Mouse (Mus musculus): Measurements from ENCODE around the gene Atr. TPM values are rescaled to one million over a fixed set of nuclear protein-coding genes. Genes with fewer than 3 reads are reported as not detected.
A peak's percentile ranks its signal among the peaks of the same experiment; 100 is the strongest.

The Atr gene
- polyA plus RNA-seq, 1 experiment from 2014 or later: 13.2 TPM

GRCm38 (mm10) chr9:95839424-95839823, 18.0 kb upstream of the Atr start:
- no peak overlapping the region for H3K4me2 ChIP-seq (replicated peaks)
- no peaks in the 10 kb centered on the region for H3K36me3 ChIP-seq
- H3K27ac ChIP-seq (replicated peaks): no peak overlapping the region
- no peak overlapping the region for H3K4me3 ChIP-seq (replicated peaks)
- no peak overlapping the region for H3K9ac ChIP-seq
- H3K27me3 ChIP-seq: peaks cover 11% of the 10 kb centered on the region
- H3K4me1 ChIP-seq: 0 out of 2 replicates have a peak, but pooled peaks cover under 1% of the 10 kb centered on the region
- no peak for ATAC-seq (ENCODE audit: insufficient number of reproducible peaks, low FRiP score, low TSS enrichment, low read depth)
- no peaks in the 10 kb centered on the region for H3K9me3 ChIP-seq (replicated peaks)
- 78% methylated on average over 3 of the region's 3 CpGs for WGBS

- Histone ChIP-seq H3K36me3 (no peaks in the 10 kb centered on the region), H3K4me2 (replicated peaks) (peak within 1 kb of the TSS; percentile 89), H3K4me3 (replicated peaks) (peak within 1 kb of the TSS; percentile 65), H3K27ac (replicated peaks) (no peak within 1 kb of the TSS), H3K9ac (peak within 1 kb of the TSS; percentile 16; the same call in 1 of the 2 replicates), H3K27me3 (peaks cover 11% of the 10 kb centered on the region), H3K4me1 (peaks cover 6% of the 10 kb centered on the region; the same call in 1 of the 2 replicates), H3K9me3 (replicated peaks) (no peaks in the 10 kb centered on the region)
- peak; percentile 89 for ATAC-seq (ENCODE audit: insufficient number of reproducible peaks, low FRiP score, low TSS enrichment, low read depth)
- under 1% methylated on average over 46 of the region's 46 CpGs for WGBS
Measured at GRCm38 (mm10) chr9:95844825-95845460, 12.5 kb upstream of the Atr start, which contains the start of gene Pls1. Pls1 (minus strand) TSS chr9:95845311.

GRCm38 (mm10) chr9:95845711-95846110, 11.7 kb upstream of the Atr start:
- no peak for ATAC-seq (ENCODE audit: insufficient number of reproducible peaks, low FRiP score, low TSS enrichment, low read depth)
- H3K9ac ChIP-seq: no peak overlapping the region
- H3K36me3 ChIP-seq: no peaks in the 10 kb centered on the region
- H3K27ac ChIP-seq (replicated peaks): no peak overlapping the region
- H3K9me3 ChIP-seq (replicated peaks): no peaks in the 10 kb centered on the region
- H3K27me3 ChIP-seq: peaks cover 11% of the 10 kb centered on the region
- 63% methylated on average over 4 of the region's 4 CpGs for WGBS
- H3K4me3 ChIP-seq (replicated peaks): no peak overlapping the region
- no peak overlapping the region; the same call in 1 of the 2 replicates for H3K4me2 ChIP-seq (replicated peaks)
- peaks cover 6% of the 10 kb centered on the region; the same call in 1 of the 2 replicates for H3K4me1 ChIP-seq

- Histone ChIP-seq H3K4me2 (replicated peaks) (no peak overlapping the region), H3K27me3 (no peaks in the 10 kb centered on the region), H3K27ac (replicated peaks) (no peak overlapping the region), H3K9me3 (replicated peaks) (no peaks in the 10 kb centered on the region), H3K4me1 (no peaks in the 10 kb centered on the region), H3K4me3 (replicated peaks) (no peak overlapping the region), H3K36me3 (no peaks in the 10 kb centered on the region), H3K9ac (no peak overlapping the region)
- ATAC-seq (ENCODE audit: insufficient number of reproducible peaks, low FRiP score, low TSS enrichment, low read depth): no peak
- 62% methylated on average over 11 of the region's 11 CpGs for WGBS
Measured at GRCm38 (mm10) chr9:95851671-95852070, 5.7 kb upstream of the Atr start.

- no peak for ATAC-seq (ENCODE audit: insufficient number of reproducible peaks, low FRiP score, low TSS enrichment, low read depth)
- Histone ChIP-seq H3K4me2 (replicated peaks) (no peak overlapping the region), H3K27ac (replicated peaks) (no peak overlapping the region), H3K9me3 (replicated peaks) (no peaks in the 10 kb centered on the region), H3K4me3 (replicated peaks) (no peak overlapping the region), H3K27me3 (no peaks in the 10 kb centered on the region), H3K4me1 (peaks cover 5% of the 10 kb centered on the region; the same call in 1 of the 2 replicates), H3K36me3 (no peaks in the 10 kb centered on the region), H3K9ac (no peak overlapping the region)
- WGBS: 12% methylated on average over 4 of the region's 4 CpGs
Measured at GRCm38 (mm10) chr9:95852896-95853295, 4.5 kb upstream of the Atr start.

- Histone ChIP-seq H3K36me3 (no peaks in the 10 kb centered on the region), H3K9me3 (replicated peaks) (no peaks in the 10 kb centered on the region), H3K4me3 (replicated peaks) (no peak overlapping the region), H3K4me1 (peaks cover 8% of the 10 kb centered on the region; the same call in 1 of the 2 replicates), H3K27me3 (no peaks in the 10 kb centered on the region), H3K27ac (replicated peaks) (no peak overlapping the region), H3K4me2 (replicated peaks) (no peak overlapping the region), H3K9ac (no peak overlapping the region)
- no peak for ATAC-seq (ENCODE audit: insufficient number of reproducible peaks, low FRiP score, low TSS enrichment, low read depth)
- WGBS: 77% methylated on average over 2 of the region's 2 CpGs
Measured at GRCm38 (mm10) chr9:95854891-95855290, 2.5 kb upstream of the Atr start.

- H3K4me3 ChIP-seq (replicated peaks): no peak overlapping the region
- WGBS: 90% methylated on average over 4 of the region's 4 CpGs
- H3K9ac ChIP-seq: no peak overlapping the region
- no peak overlapping the region for H3K4me2 ChIP-seq (replicated peaks)
- H3K27ac ChIP-seq (replicated peaks): no peak overlapping the region
- no peaks in the 10 kb centered on the region for H3K9me3 ChIP-seq (replicated peaks)
- no peaks in the 10 kb centered on the region for H3K36me3 ChIP-seq
- peaks cover 8% of the 10 kb centered on the region; the same call in 1 of the 2 replicates for H3K4me1 ChIP-seq
- ATAC-seq (ENCODE audit: insufficient number of reproducible peaks, low FRiP score, low TSS enrichment, low read depth): no peak
- H3K27me3 ChIP-seq: no peaks in the 10 kb centered on the region
Measured at GRCm38 (mm10) chr9:95856004-95856403, 1.4 kb upstream of the Atr start.

GRCm38 (mm10) chr9:95858027-95858570, 702 bp downstream of the Atr start:
- under 1% methylated on average over 31 of the region's 31 CpGs for WGBS
- Histone ChIP-seq H3K36me3 (no peaks in the 10 kb centered on the region; the same call in 1 of the 2 replicates), H3K4me3 (replicated peaks) (peak overlapping the region; percentile 99), H3K27me3 (no peaks in the 10 kb centered on the region), H3K9me3 (replicated peaks) (no peaks in the 10 kb centered on the region), H3K4me2 (replicated peaks) (peak overlapping the region; percentile 90), H3K4me1 (peaks cover 8% of the 10 kb centered on the region; the same call in 1 of the 2 replicates), H3K27ac (replicated peaks) (peak overlapping the region; percentile 35), H3K9ac (peak overlapping the region; percentile 72)
- ATAC-seq (ENCODE audit: insufficient number of reproducible peaks, low FRiP score, low TSS enrichment, low read depth): no peak

GRCm38 (mm10) chr9:95878246-95878645, 20.8 kb downstream of the Atr start:
- H3K4me3 ChIP-seq (replicated peaks): no peak overlapping the region
- no peaks in the 10 kb centered on the region for H3K4me1 ChIP-seq
- WGBS: 89% methylated on average over 5 of the region's 5 CpGs
- H3K27me3 ChIP-seq: no peaks in the 10 kb centered on the region
- no peak overlapping the region for H3K27ac ChIP-seq (replicated peaks)
- no peak overlapping the region for H3K9ac ChIP-seq
- H3K4me2 ChIP-seq (replicated peaks): no peak overlapping the region
- no peaks in the 10 kb centered on the region for H3K9me3 ChIP-seq (replicated peaks)
- H3K36me3 ChIP-seq: peaks cover 17% of the 10 kb centered on the region
- no peak for ATAC-seq (ENCODE audit: insufficient number of reproducible peaks, low FRiP score, low TSS enrichment, low read depth)

GRCm38 (mm10) chr9:95882751-95883150, 25.4 kb downstream of the Atr start:
- no peak for ATAC-seq (ENCODE audit: insufficient number of reproducible peaks, low FRiP score, low TSS enrichment, low read depth)
- no peak overlapping the region for H3K27ac ChIP-seq (replicated peaks)
- no peaks in the 10 kb centered on the region for H3K4me1 ChIP-seq
- H3K27me3 ChIP-seq: no peaks in the 10 kb centered on the region
- H3K9me3 ChIP-seq (replicated peaks): no peaks in the 10 kb centered on the region
- H3K4me2 ChIP-seq (replicated peaks): no peak overlapping the region
- H3K36me3 ChIP-seq: peaks cover 23% of the 10 kb centered on the region
- no peak overlapping the region for H3K9ac ChIP-seq
- H3K4me3 ChIP-seq (replicated peaks): no peak overlapping the region
- WGBS: 84% methylated on average over 2 of the region's 2 CpGs

- H3K9ac ChIP-seq: no peak overlapping the region
- no peak for ATAC-seq (ENCODE audit: insufficient number of reproducible peaks, low FRiP score, low TSS enrichment, low read depth)
- no peaks in the 10 kb centered on the region for H3K4me1 ChIP-seq
- 81% methylated on average over 5 of the region's 5 CpGs for WGBS
- peaks cover 17% of the 10 kb centered on the region for H3K36me3 ChIP-seq
- H3K27me3 ChIP-seq: no peaks in the 10 kb centered on the region
- H3K4me2 ChIP-seq (replicated peaks): no peak overlapping the region
- H3K4me3 ChIP-seq (replicated peaks): no peak overlapping the region
- no peaks in the 10 kb centered on the region for H3K9me3 ChIP-seq (replicated peaks)
- no peak overlapping the region for H3K27ac ChIP-seq (replicated peaks)
Measured at GRCm38 (mm10) chr9:95897392-95897791, 40.0 kb downstream of the Atr start.

- H3K27me3 ChIP-seq: no peaks in the 10 kb centered on the region
- H3K4me1 ChIP-seq: no peaks in the 10 kb centered on the region
- no peak for ATAC-seq (ENCODE audit: insufficient number of reproducible peaks, low FRiP score, low TSS enrichment, low read depth)
- H3K36me3 ChIP-seq: peaks cover 10% of the 10 kb centered on the region
- no peak overlapping the region for H3K4me3 ChIP-seq (replicated peaks)
- no peak overlapping the region for H3K4me2 ChIP-seq (replicated peaks)
- H3K9me3 ChIP-seq (replicated peaks): no peaks in the 10 kb centered on the region
- no peak overlapping the region for H3K27ac ChIP-seq (replicated peaks)
- H3K9ac ChIP-seq: no peak overlapping the region
Measured at GRCm38 (mm10) chr9:95932855-95933254, 75.5 kb downstream of the Atr start.

Data from embryonic facial prominence, embryonic 15.5 days (tissue).